Mouse (Mus musculus): ENCODE results near the gene Cdc5l. TPM values are rescaled to one million over a fixed set of nuclear protein-coding genes. Genes with fewer than 3 reads are reported as not detected.

The Cdc5l gene
- total RNA-seq, 2 experiments from 2014 or later, result 55.4 to 57.6 TPM

- Histone ChIP-seq H3K4me3 (no peak overlapping the region), H3K27ac (no peak overlapping the region)
- DNase-seq (ENCODE audit: extremely low spot score in 1 of 2, low spot score in 2 of 2), result no peak
- no peak for TF ChIP-seq CTCF (IDR thresholded peaks at IDR 0.05)
- intact Hi-C loops (cut with DNase I), result no loop called here
Observed at GRCm38 (mm10) chr17:45394612-45395011, 38.9 kb downstream of the Cdc5l start.

GRCm38 (mm10) chr17:45393765-45394164 lies 39.8 kb downstream of the Cdc5l start:
- intact Hi-C loops (cut with DNase I), result no loop called here
- no peak overlapping the region for H3K27ac ChIP-seq
- TF ChIP-seq CTCF (IDR thresholded peaks at IDR 0.05), result no peak

GRCm38 (mm10) chr17:45389896-45390295 lies 43.6 kb downstream of the Cdc5l start:
- intact Hi-C loops (cut with DNase I), result no loop called here
- TF ChIP-seq CTCF (IDR thresholded peaks at IDR 0.05), result no peak
- DNase-seq (ENCODE audit: extremely low spot score in 1 of 2, low spot score in 2 of 2), result no peak
- H3K27ac ChIP-seq, result no peak overlapping the region; the same call in 1 of the 2 replicates
- no peak overlapping the region for H3K4me3 ChIP-seq

More at GRCm38 (mm10) chr17:45393765-45394164, 39.8 kb downstream of the Cdc5l start:
- H3K4me3 ChIP-seq, result no peak overlapping the region
- no peak for DNase-seq (ENCODE audit: extremely low spot score in 1 of 2, low spot score in 2 of 2)

- H3K4me3 ChIP-seq, result no peak overlapping the region
- DNase-seq (ENCODE audit: extremely low spot score in 1 of 2, low spot score in 2 of 2), result no peak
- intact Hi-C loops (cut with DNase I), result no loop called here
- no peak overlapping the region for H3K27ac ChIP-seq
- TF ChIP-seq CTCF (IDR thresholded peaks at IDR 0.05), result no peak
Observed at GRCm38 (mm10) chr17:45386986-45387385, 46.6 kb downstream of the Cdc5l start.

GRCm38 (mm10) chr17:45383305-45383704 lies 50.2 kb downstream of the Cdc5l start:
- no peak for DNase-seq (ENCODE audit: extremely low spot score in 1 of 2, low spot score in 2 of 2)
- H3K4me3 ChIP-seq, result no peak overlapping the region
- H3K27ac ChIP-seq, result no peak overlapping the region
- intact Hi-C loops (cut with DNase I), result no loop called here
- no peak for TF ChIP-seq CTCF (IDR thresholded peaks at IDR 0.05)

GRCm38 (mm10) chr17:45379271-45379784 lies 54.2 kb downstream of the Cdc5l start:
- H3K4me3 ChIP-seq, result no peak overlapping the region
- no peak for DNase-seq (ENCODE audit: extremely low spot score in 1 of 2, low spot score in 2 of 2)
- no peak overlapping the region for H3K27ac ChIP-seq
- intact Hi-C loops (cut with DNase I), result loop anchor here (10.0 kb wide), 1 partner anchor 335 kb away; no protein-coding TSS in a partner anchor
- no peak for TF ChIP-seq CTCF (IDR thresholded peaks at IDR 0.05)

- Histone ChIP-seq H3K27ac (no peak overlapping the region), H3K4me3 (no peak overlapping the region)
- DNase-seq (ENCODE audit: extremely low spot score in 1 of 2, low spot score in 2 of 2), result no peak
- intact Hi-C loops (cut with DNase I), result loop anchor here (10.0 kb wide), 1 partner anchor 333 kb away; no protein-coding TSS in a partner anchor
- TF ChIP-seq CTCF (IDR thresholded peaks at IDR 0.05), result no peak
Observed at GRCm38 (mm10) chr17:45377323-45377722, 56.2 kb downstream of the Cdc5l start.

GRCm38 (mm10) chr17:45373987-45374608 lies 59.4 kb downstream of the Cdc5l start:
- peak; percentile 96 for TF ChIP-seq CTCF (IDR thresholded peaks at IDR 0.05)
- no peak overlapping the region for H3K27ac ChIP-seq
- DNase-seq (ENCODE audit: extremely low spot score in 1 of 2, low spot score in 2 of 2), result peak; percentile 76 to 87
- no peak overlapping the region for H3K4me3 ChIP-seq
- intact Hi-C loops (cut with DNase I), result loop anchor here (1.0 to 10.0 kb wide), 6 partner anchors 77 to 1112 kb away; no protein-coding TSS in a partner anchor

- no peak for DNase-seq (ENCODE audit: extremely low spot score in 1 of 2, low spot score in 2 of 2)
- Histone ChIP-seq H3K27ac (no peak overlapping the region), H3K4me3 (no peak overlapping the region)
- intact Hi-C loops (cut with DNase I), result loop anchor here (5.0 to 10.0 kb wide), 5 partner anchors 74 to 914 kb away; no protein-coding TSS in a partner anchor
- no peak for TF ChIP-seq CTCF (IDR thresholded peaks at IDR 0.05)
Observed at GRCm38 (mm10) chr17:45371042-45371441, 62.5 kb downstream of the Cdc5l start.

GRCm38 (mm10) chr17:45370535-45370934 lies 63.0 kb downstream of the Cdc5l start:
- DNase-seq (ENCODE audit: extremely low spot score in 1 of 2, low spot score in 2 of 2), result no peak
- TF ChIP-seq CTCF (IDR thresholded peaks at IDR 0.05), result no peak
- intact Hi-C loops (cut with DNase I), result loop anchor here (5.0 to 10.0 kb wide), 5 partner anchors 73 to 913 kb away; no protein-coding TSS in a partner anchor
- Histone ChIP-seq H3K27ac (no peak overlapping the region), H3K4me3 (no peak overlapping the region)

- DNase-seq (ENCODE audit: extremely low spot score in 1 of 2, low spot score in 2 of 2), result no peak
- H3K27ac ChIP-seq, result no peak overlapping the region
- TF ChIP-seq CTCF (IDR thresholded peaks at IDR 0.05), result no peak
- no peak overlapping the region for H3K4me3 ChIP-seq
- intact Hi-C loops (cut with DNase I), result no loop called here
Observed at GRCm38 (mm10) chr17:45364871-45365270, 68.7 kb downstream of the Cdc5l start.

GRCm38 (mm10) chr17:45360950-45361349 lies 72.6 kb downstream of the Cdc5l start:
- intact Hi-C loops (cut with DNase I), result no loop called here
- no peak for TF ChIP-seq CTCF (IDR thresholded peaks at IDR 0.05)
- H3K4me3 ChIP-seq, result no peak overlapping the region
- DNase-seq (ENCODE audit: extremely low spot score in 1 of 2, low spot score in 2 of 2), result no peak
- H3K27ac ChIP-seq, result no peak overlapping the region

- Histone ChIP-seq H3K4me3 (no peak overlapping the region), H3K27ac (no peak overlapping the region)
- intact Hi-C loops (cut with DNase I), result no loop called here
- no peak for TF ChIP-seq CTCF (IDR thresholded peaks at IDR 0.05)
- DNase-seq (ENCODE audit: extremely low spot score in 1 of 2, low spot score in 2 of 2), result no peak
Observed at GRCm38 (mm10) chr17:45359443-45359842, 74.1 kb downstream of the Cdc5l start.

Data from left cerebral cortex, adult 2 months (tissue).